Mouse (Mus musculus) liver, embryonic 13.5 days (tissue): Measurements from ENCODE around the gene Aadac. TPM values are rescaled to one million over a fixed set of nuclear protein-coding genes. Genes with fewer than 3 reads are reported as not detected.

Experiments
- ATAC-seq: fragments of 200-750 bp; cut with Nextera tagmentation; 2 replicates; pipeline ENCODE4 v1.8.0; 2017; ENCODE audit warnings: low read depth, mild to moderate bottlenecking, moderate number of reproducible peaks, moderate library complexity
- DNase-seq: peaks from one replicate; pipeline ENCODE4 v3.0.0; 2022
- H3K27ac ChIP-seq: fragments of 300-500 bp; sonication (generic); 2 replicates; pipeline ENCODE4 v1.5.1; 2015; ENCODE audit warnings: moderate library complexity, mild to moderate bottlenecking, inconsistent platforms
- H3K27me3 ChIP-seq: fragments of 300-500 bp; sonication (generic); 2 replicates; pipeline ENCODE4 v1.6.1; 2015; ENCODE audit warnings: mild to moderate bottlenecking, inconsistent platforms
- H3K36me3 ChIP-seq: fragments of 300-500 bp; sonication (generic); 2 replicates; pipeline ENCODE4 v1.6.1; 2015; ENCODE audit warnings: mild to moderate bottlenecking, inconsistent platforms
- H3K4me1 ChIP-seq: fragments of 300-500 bp; sonication (generic); replicated peaks from 2 replicates; pipeline ENCODE4 v1.6.1; 2015; ENCODE audit warnings: inconsistent platforms
- H3K4me2 ChIP-seq: fragments of 300-500 bp; sonication (generic); 2 replicates; pipeline ENCODE4 v1.6.1; 2015; ENCODE audit warnings: inconsistent platforms, mild to moderate bottlenecking, moderate library complexity
- H3K4me3 ChIP-seq: fragments of 300-500 bp; sonication (generic); replicated peaks from 2 replicates; pipeline ENCODE4 v1.5.1; 2015; ENCODE audit warnings: mild to moderate bottlenecking, inconsistent platforms
- H3K9ac ChIP-seq: fragments of 300-500 bp; sonication (generic); 2 replicates; pipeline ENCODE4 v1.6.1; 2015; ENCODE audit warnings: mild to moderate bottlenecking, inconsistent platforms
- H3K9me3 ChIP-seq: fragments of 300-500 bp; sonication (generic); replicated peaks from 2 replicates; pipeline ENCODE4 v1.6.1; 2016; ENCODE audit warnings: inconsistent platforms
- WGBS: fragments of 180-500 bp; shearing (Covaris S2); methylation state at CpG from one replicate; pipeline ENCODE4 v1.1.7; 2015; ENCODE audit not compliant: insufficient replicate concordance; 5-methylcytosine and 5-hydroxymethylcytosine counted together
- polyA plus RNA-seq: library from polyadenylated mRNA; unstranded; fragments of >200 nt; fragmentation: Nextera tagmentation; extraction: Ambion mirVana; gene quantifications from 2 replicates; pipeline ENCODE4 v1.2.1, GENCODE M21; 2015

Aadac gene
- 146 and 173 TPM in 2 replicates for polyA plus RNA-seq

DNA sequence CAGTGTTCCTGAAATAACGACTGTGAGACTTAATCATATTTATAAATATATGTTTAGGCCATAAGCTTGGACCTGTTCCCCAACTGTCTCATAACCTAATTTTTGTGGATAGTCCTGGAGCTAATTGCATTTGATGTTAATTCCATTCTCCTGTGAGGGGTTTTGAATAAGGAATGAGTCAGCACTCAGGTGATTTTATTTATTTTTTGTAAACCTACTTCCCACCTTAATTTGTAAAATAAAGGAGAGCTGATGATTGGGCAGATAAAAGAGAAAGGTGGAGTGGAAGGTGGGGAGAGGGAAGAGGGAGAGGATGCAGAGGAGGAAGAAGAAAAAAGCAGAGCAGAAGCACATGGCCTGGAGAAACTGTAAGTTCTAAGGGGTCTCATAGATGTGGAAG is at the start of gene Aadac:
Gene Aadac (plus strand): TSS at position 301 of the 400 bp plus-strand sequence.
- no peak for DNase-seq
- ATAC-seq: no peak
- WGBS: 51% methylated on average over 1 of the region's 1 CpGs
- Histone ChIP-seq H3K9me3 (no peaks in the 10 kb centered on the region), H3K27ac (no peak within 1 kb of the TSS), H3K4me2 (no peak within 1 kb of the TSS), H3K9ac (no peak within 1 kb of the TSS), H3K4me3 (no peak within 1 kb of the TSS), H3K4me1 (no peaks in the 10 kb centered on the region), H3K36me3 (no peaks in the 10 kb centered on the region), H3K27me3 (no peaks in the 10 kb centered on the region)

DNA sequence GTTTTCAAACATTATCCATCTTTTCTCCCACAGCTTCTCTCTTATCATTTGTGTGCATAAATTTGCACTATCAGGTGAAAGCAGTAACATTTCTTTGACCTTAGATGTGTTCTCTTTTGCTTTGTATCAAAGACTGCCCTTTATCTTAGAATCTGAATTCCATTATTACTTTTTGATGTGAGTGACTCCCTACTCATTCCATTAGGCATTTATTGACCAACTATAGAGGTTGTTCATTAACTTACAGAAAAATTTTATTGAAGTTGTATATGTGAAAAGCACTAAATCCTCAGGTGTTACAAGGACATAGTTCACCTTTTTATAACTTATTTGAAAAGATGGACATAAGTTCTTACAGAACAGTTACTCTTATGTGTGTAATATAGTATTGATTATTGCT is 21.9 kb upstream of the Aadac start:
- ATAC-seq (no peak), DNase-seq (no peak)
- Histone ChIP-seq H3K4me2 (no peak overlapping the region), H3K4me3 (no peak overlapping the region), H3K27ac (no peak overlapping the region), H3K9ac (no peak overlapping the region), H3K36me3 (no peaks in the 10 kb centered on the region), H3K4me1 (no peaks in the 10 kb centered on the region), H3K27me3 (no peaks in the 10 kb centered on the region), H3K9me3 (no peaks in the 10 kb centered on the region)

DNA sequence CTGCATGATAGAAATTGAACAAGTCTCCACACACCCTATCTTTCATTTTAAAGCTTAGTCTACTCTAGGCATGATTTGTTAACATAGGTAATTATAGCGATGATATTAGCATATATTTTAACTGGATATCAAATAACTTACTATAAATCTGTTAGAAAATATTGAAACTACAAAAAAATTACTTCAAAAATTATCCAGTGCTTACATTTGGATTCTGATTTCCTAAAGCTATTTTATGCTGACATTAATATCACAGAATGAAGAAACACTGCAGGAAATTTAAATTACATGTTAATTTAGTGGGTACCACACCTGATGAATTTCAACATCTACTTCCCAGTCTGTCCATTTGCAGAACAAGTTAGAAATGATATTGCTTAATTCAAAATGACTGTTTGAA is 19.1 kb upstream of the Aadac start, which contains the start of gene Aadacl2:
Gene Aadacl2 (plus strand): TSS at position 301 of the 400 bp plus-strand sequence.
- Histone ChIP-seq H3K27ac (no peak within 1 kb of the TSS), H3K4me2 (no peak within 1 kb of the TSS), H3K9ac (no peak within 1 kb of the TSS), H3K27me3 (no peaks in the 10 kb centered on the region), H3K9me3 (no peaks in the 10 kb centered on the region), H3K36me3 (no peaks in the 10 kb centered on the region), H3K4me3 (no peak within 1 kb of the TSS), H3K4me1 (no peaks in the 10 kb centered on the region)
- WGBS: 49% methylated on average over 1 of the region's 1 CpGs
- no peak for DNase-seq
- no peak for ATAC-seq

DNA sequence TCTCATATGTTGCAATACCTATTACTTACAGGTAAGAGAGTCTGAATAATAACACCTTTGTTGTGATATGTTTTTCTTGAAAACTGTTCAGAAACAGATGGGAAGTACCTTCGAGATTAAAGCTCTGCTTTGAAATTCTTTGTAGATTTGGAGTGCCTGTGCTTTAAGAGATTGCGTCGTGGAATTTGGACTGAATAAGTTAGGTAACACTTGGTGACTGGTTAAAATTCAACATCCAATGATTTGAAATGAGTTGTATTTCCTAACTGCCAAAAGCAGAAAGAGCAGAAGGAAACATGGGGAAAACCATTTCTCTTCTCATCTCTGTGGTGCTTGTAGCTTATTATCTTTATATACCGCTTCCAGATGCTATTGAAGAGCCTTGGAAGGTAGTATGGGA is 6.0 kb downstream of the Aadac start:
- DNase-seq (no peak), ATAC-seq (0 out of 2 replicates have a peak, but pooled peaks have one; percentile 20)
- Histone ChIP-seq H3K36me3 (no peaks in the 10 kb centered on the region), H3K27me3 (no peaks in the 10 kb centered on the region), H3K27ac (0 out of 2 replicates have a peak overlapping the region, but pooled peaks have one; percentile 39), H3K4me1 (no peaks in the 10 kb centered on the region), H3K9me3 (no peaks in the 10 kb centered on the region), H3K4me2 (no peak overlapping the region), H3K4me3 (0 out of 2 replicates have a peak overlapping the region, but pooled peaks have one; percentile 16), H3K9ac (no peak overlapping the region)
- 64% methylated on average over 4 of the region's 4 CpGs for WGBS

DNA sequence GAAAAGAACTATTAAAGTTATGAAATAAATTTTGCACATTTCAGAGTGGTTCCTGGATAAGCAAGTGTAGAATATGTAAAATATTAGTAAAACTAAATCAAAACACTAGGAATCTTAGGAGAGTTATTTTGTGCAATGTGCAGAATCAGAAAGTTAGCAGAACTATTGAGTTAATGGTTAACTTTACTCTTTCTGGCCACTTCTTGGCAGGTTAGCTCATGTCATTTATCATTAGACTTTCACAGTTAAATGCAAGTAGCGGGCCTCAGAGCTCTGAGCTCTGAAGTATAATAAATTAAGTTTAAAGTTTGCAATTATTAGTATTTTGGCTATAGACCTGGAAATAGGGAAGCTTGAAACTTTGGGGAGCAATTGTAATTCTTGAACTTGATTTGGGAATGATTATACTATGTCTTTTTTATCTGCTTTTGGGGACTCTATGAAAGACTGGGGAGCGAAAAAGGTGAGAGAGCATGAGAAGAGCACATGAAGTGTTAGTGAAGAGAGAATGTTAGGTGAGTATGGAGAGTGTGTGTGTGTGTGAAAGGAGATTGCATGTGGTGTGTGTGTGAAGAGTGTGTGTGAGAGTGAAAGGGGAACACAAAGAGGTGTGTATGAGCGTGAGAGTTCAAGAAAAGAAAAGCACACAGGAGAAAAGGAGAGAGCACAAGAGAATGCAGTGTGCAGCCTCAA is 20.9 kb downstream of the Aadac start:
- Histone ChIP-seq H3K4me3 (no peak overlapping the region), H3K36me3 (no peaks in the 10 kb centered on the region), H3K4me1 (no peaks in the 10 kb centered on the region), H3K9me3 (no peaks in the 10 kb centered on the region), H3K27me3 (no peaks in the 10 kb centered on the region), H3K9ac (no peak overlapping the region), H3K27ac (no peak overlapping the region), H3K4me2 (no peak overlapping the region)
- DNase-seq: no peak
- WGBS: 56% methylated on average over 3 of the region's 3 CpGs
- no peak for ATAC-seq

DNA sequence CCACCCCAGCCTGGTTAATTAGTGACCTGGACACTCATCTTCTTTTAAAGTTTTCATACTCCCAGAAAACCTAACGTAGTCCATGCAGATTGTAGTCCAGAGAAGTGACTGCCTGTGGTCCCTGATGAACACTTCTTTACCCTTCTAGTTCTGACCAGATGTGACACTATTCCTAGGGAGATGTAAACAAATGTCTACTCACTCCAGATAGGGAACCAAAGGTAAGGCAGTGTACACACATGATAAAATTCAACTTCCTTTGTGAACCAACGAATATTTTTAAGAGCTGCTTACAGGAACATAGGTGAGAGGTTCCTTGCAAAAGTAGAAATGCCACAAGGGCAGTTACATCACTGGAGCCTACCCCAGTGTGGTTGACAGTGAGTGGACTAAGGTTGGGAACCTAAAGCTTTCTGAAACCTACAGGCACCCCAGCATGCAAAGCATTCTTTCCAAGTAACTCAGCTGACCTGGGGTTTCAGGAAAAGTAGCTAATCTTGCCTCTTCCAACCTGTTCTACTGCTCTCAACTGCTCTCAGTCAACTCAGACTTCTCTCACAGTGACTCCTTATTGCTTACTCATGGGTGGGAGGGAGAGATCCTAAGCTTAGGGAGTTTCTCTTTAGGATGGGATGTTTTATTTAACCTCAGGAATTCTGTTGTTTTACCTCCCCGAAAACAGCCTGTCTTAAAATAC is 27.9 kb downstream of the Aadac start:
- Histone ChIP-seq H3K27me3 (no peaks in the 10 kb centered on the region), H3K9me3 (no peaks in the 10 kb centered on the region), H3K36me3 (no peaks in the 10 kb centered on the region), H3K9ac (no peak overlapping the region), H3K4me2 (no peak overlapping the region), H3K27ac (no peak overlapping the region), H3K4me1 (no peaks in the 10 kb centered on the region), H3K4me3 (no peak overlapping the region)
- DNase-seq (no peak), ATAC-seq (no peak)
- 43% methylated on average over 3 of the region's 3 CpGs for WGBS

DNA sequence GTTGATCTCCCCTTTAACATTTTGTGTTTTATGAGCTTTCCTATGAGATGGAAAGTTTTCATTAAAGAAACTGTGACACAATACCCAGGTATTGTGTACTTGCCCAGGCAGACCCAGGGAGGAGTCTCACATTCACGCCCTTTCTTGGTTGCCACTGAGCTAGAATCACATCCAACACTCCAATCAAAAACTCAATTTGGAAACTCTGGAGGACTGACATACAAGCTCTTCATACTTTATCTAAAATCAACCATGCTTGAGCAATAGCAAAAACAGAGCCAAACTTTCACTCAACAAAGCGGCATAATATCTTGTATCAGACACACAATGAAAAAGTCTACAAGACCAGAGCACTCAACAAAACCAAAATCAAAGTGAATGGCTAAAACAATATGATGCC is 28.4 kb downstream of the Aadac start:
- Histone ChIP-seq H3K36me3 (no peaks in the 10 kb centered on the region), H3K4me1 (no peaks in the 10 kb centered on the region), H3K9ac (no peak overlapping the region), H3K27me3 (no peaks in the 10 kb centered on the region), H3K4me2 (no peak overlapping the region), H3K27ac (no peak overlapping the region), H3K9me3 (no peaks in the 10 kb centered on the region), H3K4me3 (no peak overlapping the region)
- 64% methylated on average over 2 of the region's 2 CpGs for WGBS
- ATAC-seq: no peak
- no peak for DNase-seq

DNA sequence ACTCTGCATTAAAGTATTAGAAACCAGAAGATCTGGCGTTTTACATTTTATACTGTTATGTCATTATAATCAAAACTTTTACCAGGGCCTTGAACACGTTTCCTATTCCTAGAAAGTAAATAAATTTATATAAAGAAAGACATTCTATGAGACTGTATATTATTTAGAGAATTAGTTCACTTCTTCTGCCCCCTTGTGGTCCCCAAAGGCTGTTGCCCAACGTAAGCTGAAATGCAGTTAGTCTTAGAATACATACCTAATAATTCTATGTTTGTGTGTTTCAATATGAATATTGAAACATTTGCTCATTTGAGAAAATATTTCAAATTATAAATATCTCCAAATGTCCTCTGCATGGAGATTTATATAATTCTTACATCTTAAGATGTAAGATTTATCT is 30.9 kb downstream of the Aadac start:
- H3K4me3 ChIP-seq: no peak overlapping the region
- H3K9me3 ChIP-seq: no peaks in the 10 kb centered on the region
- no peak for DNase-seq
- no peaks in the 10 kb centered on the region for H3K4me1 ChIP-seq
- H3K27me3 ChIP-seq: no peaks in the 10 kb centered on the region
- H3K4me2 ChIP-seq: no peak overlapping the region
- no peak overlapping the region for H3K27ac ChIP-seq
- no peak for ATAC-seq
- 20% methylated on average over 3 of the region's 3 CpGs for WGBS
- no peak overlapping the region for H3K9ac ChIP-seq
- H3K36me3 ChIP-seq: no peaks in the 10 kb centered on the region

DNA sequence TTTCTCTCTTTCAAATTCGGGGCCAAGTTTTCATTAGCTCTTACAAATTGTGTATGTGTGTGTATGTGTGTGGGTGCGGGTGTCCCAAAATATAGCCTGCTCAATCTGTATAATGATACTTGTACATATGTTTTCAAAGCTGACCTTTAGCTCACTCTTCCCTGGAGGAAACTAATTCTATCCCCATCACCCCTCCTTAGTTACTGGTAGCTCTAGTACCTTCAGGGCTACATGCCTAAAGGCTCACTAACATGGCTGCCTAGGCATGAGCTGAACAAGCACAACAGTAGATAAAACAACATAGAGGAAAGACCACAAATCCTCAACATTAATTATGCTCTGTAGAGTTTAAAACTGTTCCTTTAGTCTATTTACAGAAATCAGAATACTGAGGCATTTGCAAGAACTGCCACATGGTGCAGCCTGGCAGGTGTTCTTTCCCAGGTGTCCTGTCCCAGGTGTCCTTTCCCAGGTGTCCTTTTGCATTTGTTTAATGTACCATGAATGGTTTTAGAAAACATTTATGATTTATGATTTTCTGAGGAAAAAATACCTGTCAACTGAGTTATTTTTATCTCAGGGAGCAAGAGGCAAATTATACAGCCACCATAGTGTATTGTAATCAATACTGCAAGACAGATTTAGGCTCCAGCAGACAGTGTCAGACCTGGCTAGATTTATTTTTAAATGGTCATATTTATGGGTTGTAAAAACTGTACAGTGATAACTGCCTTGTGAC is 31.7 kb downstream of the Aadac start:
- Histone ChIP-seq H3K27ac (no peak overlapping the region), H3K4me1 (no peaks in the 10 kb centered on the region), H3K4me3 (no peak overlapping the region), H3K4me2 (no peak overlapping the region), H3K9me3 (no peaks in the 10 kb centered on the region), H3K36me3 (no peaks in the 10 kb centered on the region), H3K9ac (no peak overlapping the region), H3K27me3 (no peaks in the 10 kb centered on the region)
- 63% methylated on average over 2 of the region's 2 CpGs for WGBS
- ATAC-seq (no peak), DNase-seq (no peak)

DNA sequence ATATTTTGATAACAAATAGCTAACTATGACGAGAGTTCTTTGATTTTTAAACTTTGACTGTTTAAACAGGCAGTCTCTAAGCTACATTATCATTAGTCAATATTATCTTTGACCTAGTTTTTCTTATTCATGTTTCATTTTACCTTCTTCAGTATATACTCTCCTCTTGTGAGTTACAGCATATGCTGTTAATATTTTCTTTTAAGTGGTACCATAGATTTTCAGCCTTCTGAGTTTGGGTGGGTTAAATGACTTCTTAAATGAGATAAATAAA is 32.2 kb downstream of the Aadac start:
- Histone ChIP-seq H3K9me3 (no peaks in the 10 kb centered on the region), H3K9ac (no peak overlapping the region), H3K27me3 (no peaks in the 10 kb centered on the region), H3K4me2 (no peak overlapping the region), H3K4me1 (no peaks in the 10 kb centered on the region), H3K36me3 (no peaks in the 10 kb centered on the region), H3K27ac (no peak overlapping the region), H3K4me3 (no peak overlapping the region)
- ATAC-seq (no peak), DNase-seq (no peak)
- WGBS: 45% methylated on average over 1 of the region's 1 CpGs

DNA sequence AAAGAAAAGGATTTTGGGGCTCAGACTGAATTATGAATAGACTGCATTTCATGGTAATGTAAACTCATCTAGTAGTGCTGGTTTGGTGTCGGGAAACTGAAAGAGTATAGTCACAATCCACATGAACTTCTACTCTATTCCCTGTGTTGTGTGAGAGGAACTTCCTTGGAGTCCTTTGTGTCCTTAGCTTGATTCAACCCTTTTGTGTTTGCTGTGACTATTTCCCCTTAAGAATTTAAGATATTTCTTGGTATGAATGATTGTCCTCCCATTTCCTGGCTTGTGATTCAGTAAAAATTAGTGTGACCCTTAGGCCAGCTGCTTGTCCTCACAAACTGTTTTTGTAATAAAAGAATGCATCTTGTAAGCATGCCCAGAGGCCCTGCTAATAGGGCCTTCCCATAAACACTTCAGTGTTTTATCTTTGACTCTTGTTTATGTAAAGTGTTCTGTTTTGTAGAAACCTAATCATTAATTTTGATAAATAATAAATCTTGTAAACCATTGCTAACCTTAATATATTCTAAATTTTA is 53.4 kb downstream of the Aadac start:
- Histone ChIP-seq H3K9ac (no peak overlapping the region), H3K27ac (no peak overlapping the region), H3K4me2 (no peak overlapping the region), H3K4me1 (no peaks in the 10 kb centered on the region), H3K36me3 (no peaks in the 10 kb centered on the region), H3K27me3 (no peaks in the 10 kb centered on the region), H3K9me3 (no peaks in the 10 kb centered on the region), H3K4me3 (no peak overlapping the region)
- no peak for ATAC-seq
- no peak for DNase-seq
- WGBS: 68% methylated on average over 1 of the region's 1 CpGs
